In the genomic region with DNA sequence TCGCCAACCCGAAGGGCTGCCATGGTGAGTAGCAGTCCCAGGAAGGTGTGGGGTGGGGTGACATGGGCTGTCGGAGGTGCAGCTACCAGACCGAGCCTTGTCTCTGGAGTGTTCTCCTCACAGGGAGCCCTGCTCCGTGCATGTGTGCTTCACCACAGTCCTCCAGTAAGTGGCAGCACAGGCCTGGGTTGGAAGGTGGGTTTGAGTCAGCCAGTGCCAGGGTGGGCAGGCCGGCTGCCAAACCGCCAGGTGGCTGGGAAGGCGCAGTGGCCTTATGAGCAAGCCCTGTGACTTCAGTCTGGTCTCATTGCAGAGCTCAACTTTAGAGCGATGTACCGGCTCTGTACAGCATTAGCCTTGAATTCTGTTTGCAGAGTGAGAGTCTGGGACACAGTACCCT, we compare ENCODE assay signal across 7 mouse cellular contexts. TPM values are rescaled to one million over a fixed set of nuclear protein-coding genes. Genes with fewer than 3 reads are reported as not detected.
DNase-seq lines count a peak whose midpoint lies in the region; ATAC-seq and TF ChIP-seq lines count a peak whose summit lies in the region.

No protein-coding gene starts in this region.

- no peak for TF ChIP-seq POLR2A in small intestine, adult 2 months (IDR thresholded peaks at IDR 0.05; ENCODE audit: low read depth, low read length)

- peak; percentile 66 for ATAC-seq in granulocyte monocyte progenitor cell, adult 5-6 weeks (replicated peaks; ENCODE audit: poor library complexity, severe bottlenecking)
- ATAC-seq in intestine, embryonic 16.5 days = peak; percentile 61
- ATAC-seq in midbrain, embryonic 11.5 days (ENCODE audit: low FRiP score) = peak; percentile 87

- DNase-seq in adrenal gland, adult 2 months = peak; percentile 80
- peak; percentile 73 for DNase-seq in embryo, embryonic 11 days
- DNase-seq in left cerebral cortex, postnatal 25 days (ENCODE audit: low spot score in 2 of 2) = peak; percentile 78 to 93
- DNase-seq in midbrain, embryonic 11.5 days (ENCODE audit: low spot score, missing footprints) = peak; percentile 89

- no peaks in the 10 kb centered on the region for H3K36me3 ChIP-seq in intestine, embryonic 16.5 days (ENCODE audit: control insufficient read depth, insufficient read depth, low read length)
- H3K36me3 ChIP-seq in midbrain, embryonic 11.5 days (ENCODE audit: control insufficient read depth, insufficient read depth, low read length) = no peaks in the 10 kb centered on the region
- no peaks in the 10 kb centered on the region for H3K36me3 ChIP-seq in small intestine, adult 2 months (ENCODE audit: control insufficient read depth, insufficient read depth, low read length)

- H3K27me3 ChIP-seq in intestine, embryonic 16.5 days (replicated peaks; ENCODE audit: control insufficient read depth, insufficient read depth, low read length) = no peaks in the 10 kb centered on the region
- H3K27me3 ChIP-seq in midbrain, embryonic 11.5 days (ENCODE audit: control insufficient read depth, insufficient read depth, low read length) = no peaks in the 10 kb centered on the region
- H3K27me3 ChIP-seq in small intestine, adult 2 months (ENCODE audit: control insufficient read depth, insufficient read depth, low read length) = no peaks in the 10 kb centered on the region

- H3K4me1 ChIP-seq in intestine, embryonic 16.5 days (ENCODE audit: control insufficient read depth, insufficient read depth, low read length) = peaks cover 3% of the 10 kb centered on the region
- 0 out of 2 replicates have a peak, but pooled peaks cover 4% of the 10 kb centered on the region for H3K4me1 ChIP-seq in midbrain, embryonic 11.5 days (ENCODE audit: control insufficient read depth, insufficient read depth, low read length)
- peaks cover 13% of the 10 kb centered on the region; the same call in 1 of the 2 replicates for H3K4me1 ChIP-seq in small intestine, adult 2 months (ENCODE audit: control insufficient read depth, insufficient read depth, insufficient read length, low read length)

- no peak overlapping the region for H3K4me3 ChIP-seq in intestine, embryonic 16.5 days (ENCODE audit: low read length)
- no peak overlapping the region for H3K4me3 ChIP-seq in midbrain, embryonic 11.5 days (ENCODE audit: low read depth, low read length)
- H3K4me3 ChIP-seq in small intestine, adult 2 months (ENCODE audit: low read depth, low read length) = no peak overlapping the region

- H3K9ac ChIP-seq in intestine, embryonic 16.5 days (ENCODE audit: low read depth, low read length) = no peak overlapping the region
- no peak overlapping the region for H3K9ac ChIP-seq in midbrain, embryonic 11.5 days (ENCODE audit: low read length)

- TF ChIP-seq CTCF in small intestine, adult 2 months (IDR thresholded peaks at IDR 0.05; ENCODE audit: extremely low read depth, insufficient read length, insufficient replicate concordance, low read depth, low read length) = peak; percentile 24; the same call in 1 of the 2 replicates

- WGBS in intestine, embryonic 16.5 days = 43% methylated on average over 10 of the region's 10 CpGs
- 41% methylated on average over 10 of the region's 10 CpGs for WGBS in midbrain, embryonic 11.5 days
- 49% methylated on average over 10 of the region's 10 CpGs for WGBS in small intestine, adult 2 months

- H3K4me2 ChIP-seq in intestine, embryonic 16.5 days (ENCODE audit: low read depth, low read length) = no peak overlapping the region
- H3K4me2 ChIP-seq in midbrain, embryonic 11.5 days = no peak overlapping the region

- H3K9me3 ChIP-seq in intestine, embryonic 16.5 days (ENCODE audit: control insufficient read depth, low read length) = no peaks in the 10 kb centered on the region
- no peaks in the 10 kb centered on the region for H3K9me3 ChIP-seq in midbrain, embryonic 11.5 days (ENCODE audit: control insufficient read depth, low read length)

- H3K27ac ChIP-seq in intestine, embryonic 16.5 days (ENCODE audit: low read length) = no peak overlapping the region
- H3K27ac ChIP-seq in midbrain, embryonic 11.5 days (ENCODE audit: low read depth, low read length) = no peak overlapping the region
- H3K27ac ChIP-seq in small intestine, adult 2 months (ENCODE audit: insufficient read depth, low read depth, low read length) = no peak overlapping the region

- intact Hi-C loops in left cerebral cortex, postnatal 25 days (cut with DNase I) = loop anchor here (2.0 to 5.0 kb wide), 3 partner anchors 33 to 112 kb away; no protein-coding TSS in a partner anchor

RNA-seq across cellular contexts. Expression of gene Camk1g, which starts 39.9 kb away (rescaled TPM):
- not detected for total RNA-seq in adrenal gland, adult 2 months (2021)
- polyA plus RNA-seq in adrenal gland, adult 2 months (2012; rRNA removed) = 0.29 and 0.42 TPM in 2 replicates
- total RNA-seq in granulocyte monocyte progenitor cell, adult 5-6 weeks (2014; fragmentation: Nextera tagmentation) = not detected in 2 replicates
- not detected in 2 replicates for total RNA-seq in granulocyte monocyte progenitor cell, adult 5-6 weeks (2017)
- polyA plus RNA-seq in intestine, embryonic 16.5 days (2015; fragmentation: Nextera tagmentation; extraction: Ambion mirVana) = 4.7 and 5.2 TPM in 2 replicates
- 10 to 100 TPM; 36.9 to 51.0 TPM for total RNA-seq in left cerebral cortex, postnatal 25 days (2021)
- polyA plus RNA-seq in midbrain, embryonic 11.5 days (2014; fragmentation: Nextera tagmentation; extraction: Ambion mirVana) = 17.1 and 20.1 TPM in 2 replicates
- polyA plus RNA-seq in small intestine, adult 2 months (2012; rRNA removed) = 0.30 and 0.41 TPM in 2 replicates

RNA-seq across cellular contexts. Expression of gene G0s2, which starts 57.2 kb away (rescaled TPM):
- total RNA-seq in adrenal gland, adult 2 months (2021) = 100 to 1,000 TPM; 156 to 178 TPM
- polyA plus RNA-seq in adrenal gland, adult 2 months (2012; rRNA removed) = 182 and 309 TPM in 2 replicates
- total RNA-seq in granulocyte monocyte progenitor cell, adult 5-6 weeks (2014; fragmentation: Nextera tagmentation) = 1.8 and 2.3 TPM in 2 replicates
- total RNA-seq in granulocyte monocyte progenitor cell, adult 5-6 weeks (2017) = 7.5 and 20.4 TPM in 2 replicates
- 20.0 and 25.1 TPM in 2 replicates for polyA plus RNA-seq in intestine, embryonic 16.5 days (2015; fragmentation: Nextera tagmentation; extraction: Ambion mirVana)
- 1 to 10 TPM; 8.0 to 8.3 TPM for total RNA-seq in left cerebral cortex, postnatal 25 days (2021)
- 7.9 and 11.4 TPM in 2 replicates for polyA plus RNA-seq in midbrain, embryonic 11.5 days (2014; fragmentation: Nextera tagmentation; extraction: Ambion mirVana)
- polyA plus RNA-seq in small intestine, adult 2 months (2012; rRNA removed) = 14.2 and 22.5 TPM in 2 replicates
